Mouse (Mus musculus): Measurements from ENCODE around the gene Mctp1. TPM values are rescaled to one million over a fixed set of nuclear protein-coding genes. Genes with fewer than 3 reads are reported as not detected.

Gene Mctp1
- polyA plus RNA-seq, 1 experiment from 2014 or later: 0.47 TPM

DNA sequence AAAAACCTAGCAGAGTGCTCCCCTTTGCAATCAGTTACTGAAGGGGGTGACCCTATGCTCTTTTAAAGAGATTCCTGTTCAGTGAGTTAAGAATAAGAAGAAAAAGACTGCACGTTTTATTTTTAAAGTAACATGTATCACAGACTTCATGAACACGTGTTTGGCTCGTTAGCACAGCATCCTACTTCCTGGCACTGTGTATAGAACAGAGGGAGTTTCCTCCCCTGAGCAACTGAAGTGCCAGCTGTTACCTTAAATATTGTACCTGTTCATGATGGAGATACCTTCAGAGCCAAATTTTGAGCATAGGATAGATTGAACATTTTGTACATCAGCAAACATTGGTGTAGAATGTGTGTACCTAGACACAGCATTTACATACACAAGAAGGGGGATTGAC is 494.7 kb downstream of the Mctp1 start:
- H3K4me2 ChIP-seq: no peak overlapping the region
- H3K4me3 ChIP-seq: no peak overlapping the region
- 45% methylated on average over 3 of the region's 3 CpGs for WGBS
- H3K27ac ChIP-seq (replicated peaks): no peak overlapping the region
- H3K4me1 ChIP-seq: no peaks in the 10 kb centered on the region
- no peaks in the 10 kb centered on the region for H3K9me3 ChIP-seq
- no peak overlapping the region for H3K9ac ChIP-seq
- no peak for ATAC-seq (ENCODE audit: extremely low read depth, insufficient number of reproducible peaks, low FRiP score, low TSS enrichment)
- no peaks in the 10 kb centered on the region for H3K36me3 ChIP-seq
- H3K27me3 ChIP-seq (replicated peaks): no peaks in the 10 kb centered on the region

GRCm38 (mm10) chr13:76884517-76885092 is 500.3 kb downstream of the Mctp1 start:
- Histone ChIP-seq H3K27ac (replicated peaks) (no peak overlapping the region), H3K4me1 (no peaks in the 10 kb centered on the region), H3K36me3 (no peaks in the 10 kb centered on the region), H3K9ac (no peak overlapping the region), H3K4me2 (no peak overlapping the region), H3K27me3 (replicated peaks) (no peaks in the 10 kb centered on the region), H3K4me3 (no peak overlapping the region), H3K9me3 (no peaks in the 10 kb centered on the region)
- 63% methylated on average over 8 of the region's 8 CpGs for WGBS
- ATAC-seq (ENCODE audit: extremely low read depth, insufficient number of reproducible peaks, low FRiP score, low TSS enrichment): no peak

- Histone ChIP-seq H3K27ac (replicated peaks) (no peak overlapping the region), H3K4me3 (no peak overlapping the region), H3K27me3 (replicated peaks) (no peaks in the 10 kb centered on the region), H3K9me3 (no peaks in the 10 kb centered on the region), H3K4me2 (no peak overlapping the region), H3K9ac (no peak overlapping the region), H3K36me3 (no peaks in the 10 kb centered on the region), H3K4me1 (no peaks in the 10 kb centered on the region)
- ATAC-seq (ENCODE audit: extremely low read depth, insufficient number of reproducible peaks, low FRiP score, low TSS enrichment): no peak
Observed at GRCm38 (mm10) chr13:76892987-76893386, 508.7 kb downstream of the Mctp1 start.

- ATAC-seq (ENCODE audit: extremely low read depth, insufficient number of reproducible peaks, low FRiP score, low TSS enrichment): no peak
- Histone ChIP-seq H3K4me3 (no peak overlapping the region), H3K27me3 (replicated peaks) (no peaks in the 10 kb centered on the region), H3K27ac (replicated peaks) (no peak overlapping the region), H3K4me1 (no peaks in the 10 kb centered on the region), H3K9me3 (0 out of 2 replicates have a peak, but pooled peaks cover 2% of the 10 kb centered on the region), H3K36me3 (no peaks in the 10 kb centered on the region), H3K4me2 (no peak overlapping the region), H3K9ac (no peak overlapping the region)
- WGBS: 80% methylated on average over 4 of the region's 4 CpGs
Observed at GRCm38 (mm10) chr13:76895770-76896456, 511.6 kb downstream of the Mctp1 start.

- Histone ChIP-seq H3K4me3 (no peak overlapping the region), H3K27ac (replicated peaks) (no peak overlapping the region), H3K9me3 (0 out of 2 replicates have a peak, but pooled peaks cover 7% of the 10 kb centered on the region), H3K4me1 (no peaks in the 10 kb centered on the region), H3K4me2 (no peak overlapping the region), H3K9ac (no peak overlapping the region), H3K36me3 (no peaks in the 10 kb centered on the region), H3K27me3 (replicated peaks) (no peaks in the 10 kb centered on the region)
- no peak for ATAC-seq (ENCODE audit: extremely low read depth, insufficient number of reproducible peaks, low FRiP score, low TSS enrichment)
- 73% methylated on average over 1 of the region's 1 CpGs for WGBS
Observed at GRCm38 (mm10) chr13:76896457-76896790, 512.1 kb downstream of the Mctp1 start.

DNA sequence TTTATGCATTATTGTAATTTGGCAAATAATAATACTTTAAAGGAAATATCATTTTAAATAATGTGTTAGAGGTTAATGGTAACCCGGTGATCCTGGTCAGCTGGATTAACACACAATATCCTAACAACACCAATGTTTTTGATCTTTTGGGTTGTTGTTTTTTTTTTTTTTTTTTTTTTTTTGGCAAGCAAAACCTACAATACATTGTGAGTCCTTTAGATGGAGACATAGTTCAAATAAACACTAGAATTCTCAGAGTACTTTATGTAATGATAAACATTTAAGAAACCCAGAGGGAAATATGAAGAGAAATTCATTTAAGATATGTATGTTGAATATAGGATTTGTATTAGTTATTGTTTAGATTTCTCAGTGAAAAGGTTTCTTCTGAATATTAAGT is 534.0 kb downstream of the Mctp1 start:
- H3K36me3 ChIP-seq: no peaks in the 10 kb centered on the region
- H3K27me3 ChIP-seq (replicated peaks): no peaks in the 10 kb centered on the region
- 83% methylated on average over 1 of the region's 1 CpGs for WGBS

GRCm38 (mm10) chr13:76926851-76927250 is 542.5 kb downstream of the Mctp1 start:
- no peak for ATAC-seq (ENCODE audit: extremely low read depth, insufficient number of reproducible peaks, low FRiP score, low TSS enrichment)
- Histone ChIP-seq H3K9me3 (no peaks in the 10 kb centered on the region), H3K27me3 (replicated peaks) (no peaks in the 10 kb centered on the region), H3K4me2 (no peak overlapping the region), H3K36me3 (no peaks in the 10 kb centered on the region), H3K9ac (no peak overlapping the region), H3K27ac (replicated peaks) (no peak overlapping the region), H3K4me3 (no peak overlapping the region), H3K4me1 (peaks cover 9% of the 10 kb centered on the region; the same call in 1 of the 2 replicates)
- 60% methylated on average over 1 of the region's 1 CpGs for WGBS

More for the DNA sequence above, 534.0 kb downstream of the Mctp1 start:
- no peak overlapping the region for H3K4me2 ChIP-seq
- no peak overlapping the region for H3K4me3 ChIP-seq
- no peak overlapping the region for H3K27ac ChIP-seq (replicated peaks)
- no peaks in the 10 kb centered on the region for H3K4me1 ChIP-seq
- no peaks in the 10 kb centered on the region for H3K9me3 ChIP-seq
- no peak for ATAC-seq (ENCODE audit: extremely low read depth, insufficient number of reproducible peaks, low FRiP score, low TSS enrichment)
- no peak overlapping the region for H3K9ac ChIP-seq

- H3K27me3 ChIP-seq (replicated peaks): no peaks in the 10 kb centered on the region
- H3K9ac ChIP-seq: no peak overlapping the region
- H3K36me3 ChIP-seq: no peaks in the 10 kb centered on the region
- peaks cover 9% of the 10 kb centered on the region; the same call in 1 of the 2 replicates for H3K4me1 ChIP-seq
- no peak overlapping the region for H3K4me3 ChIP-seq
- no peak overlapping the region for H3K27ac ChIP-seq (replicated peaks)
- no peaks in the 10 kb centered on the region for H3K9me3 ChIP-seq
- WGBS: 50% methylated on average over 5 of the region's 5 CpGs
- no peak overlapping the region for H3K4me2 ChIP-seq
- no peak for ATAC-seq (ENCODE audit: extremely low read depth, insufficient number of reproducible peaks, low FRiP score, low TSS enrichment)
Observed at GRCm38 (mm10) chr13:76927875-76928440, 543.6 kb downstream of the Mctp1 start.

DNA sequence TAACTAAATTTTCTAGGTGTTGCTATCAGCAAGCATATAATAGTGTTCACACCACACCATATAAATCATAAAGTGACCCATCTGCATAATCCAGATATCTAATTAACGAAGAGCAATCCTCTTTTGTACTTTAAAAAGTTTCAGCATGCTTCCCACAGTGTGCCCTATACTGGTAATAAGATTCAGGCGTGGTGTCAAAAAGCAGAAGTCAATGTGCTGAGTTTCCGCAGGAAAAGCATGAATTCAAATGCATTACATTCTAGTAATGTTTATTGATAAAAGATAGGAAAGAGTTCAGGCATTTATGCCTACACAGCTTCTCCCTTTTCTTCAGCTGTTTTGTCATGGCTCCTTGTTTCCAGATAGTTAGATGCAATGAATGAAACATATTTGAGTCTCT is 544.8 kb downstream of the Mctp1 start:
- H3K27ac ChIP-seq (replicated peaks): no peak overlapping the region
- WGBS: 70% methylated on average over 3 of the region's 3 CpGs
- no peaks in the 10 kb centered on the region for H3K36me3 ChIP-seq
- ATAC-seq (ENCODE audit: extremely low read depth, insufficient number of reproducible peaks, low FRiP score, low TSS enrichment): no peak
- H3K4me1 ChIP-seq: peaks cover 9% of the 10 kb centered on the region; the same call in 1 of the 2 replicates
- no peak overlapping the region for H3K4me3 ChIP-seq
- H3K9me3 ChIP-seq: no peaks in the 10 kb centered on the region
- H3K4me2 ChIP-seq: no peak overlapping the region
- H3K9ac ChIP-seq: no peak overlapping the region
- H3K27me3 ChIP-seq (replicated peaks): no peaks in the 10 kb centered on the region

DNA sequence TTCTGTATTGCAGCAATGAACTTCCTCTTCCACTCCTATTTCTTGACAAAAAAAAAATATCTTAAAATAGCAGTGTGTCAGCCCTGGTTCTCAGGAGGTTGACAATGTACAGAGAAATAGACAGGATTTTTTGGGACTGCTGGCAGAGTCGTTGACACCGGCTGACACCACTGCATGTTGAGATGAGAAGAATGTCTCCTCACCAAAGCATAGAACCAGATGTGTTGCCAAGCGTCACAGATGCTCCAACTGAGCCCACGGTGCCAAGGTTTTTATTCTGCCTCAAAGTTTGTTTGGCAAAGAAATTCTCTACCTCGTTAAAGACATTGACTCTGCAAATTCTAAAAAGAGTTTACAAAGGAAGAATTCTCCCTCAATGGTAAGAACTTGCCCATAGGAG is 548.6 kb downstream of the Mctp1 start:
- ATAC-seq (ENCODE audit: extremely low read depth, insufficient number of reproducible peaks, low FRiP score, low TSS enrichment): no peak
- no peaks in the 10 kb centered on the region for H3K36me3 ChIP-seq
- 0 out of 2 replicates have a peak, but pooled peaks cover 2% of the 10 kb centered on the region for H3K4me1 ChIP-seq
- no peaks in the 10 kb centered on the region for H3K9me3 ChIP-seq
- no peak overlapping the region for H3K27ac ChIP-seq (replicated peaks)
- no peak overlapping the region for H3K9ac ChIP-seq
- H3K4me2 ChIP-seq: no peak overlapping the region
- 37% methylated on average over 5 of the region's 5 CpGs for WGBS
- no peaks in the 10 kb centered on the region for H3K27me3 ChIP-seq (replicated peaks)
- no peak overlapping the region for H3K4me3 ChIP-seq

GRCm38 (mm10) chr13:76949234-76949633 is 564.9 kb downstream of the Mctp1 start:
- no peaks in the 10 kb centered on the region for H3K36me3 ChIP-seq
- H3K4me1 ChIP-seq: peaks cover 11% of the 10 kb centered on the region
- H3K9me3 ChIP-seq: no peaks in the 10 kb centered on the region
- no peaks in the 10 kb centered on the region for H3K27me3 ChIP-seq (replicated peaks)
- 0 out of 2 replicates have a peak overlapping the region, but pooled peaks have one; percentile 29 for H3K27ac ChIP-seq (replicated peaks)
- H3K4me3 ChIP-seq: no peak overlapping the region
- H3K9ac ChIP-seq: no peak overlapping the region
- H3K4me2 ChIP-seq: no peak overlapping the region
- ATAC-seq (ENCODE audit: extremely low read depth, insufficient number of reproducible peaks, low FRiP score, low TSS enrichment): no peak

- no peak overlapping the region for H3K4me3 ChIP-seq
- no peak overlapping the region for H3K27ac ChIP-seq (replicated peaks)
- no peaks in the 10 kb centered on the region for H3K9me3 ChIP-seq
- no peak overlapping the region for H3K4me2 ChIP-seq
- no peak for ATAC-seq (ENCODE audit: extremely low read depth, insufficient number of reproducible peaks, low FRiP score, low TSS enrichment)
- no peaks in the 10 kb centered on the region for H3K4me1 ChIP-seq
- H3K27me3 ChIP-seq (replicated peaks): no peaks in the 10 kb centered on the region; the same call in 1 of the 2 replicates
- H3K9ac ChIP-seq: no peak overlapping the region
- no peaks in the 10 kb centered on the region for H3K36me3 ChIP-seq
Observed at GRCm38 (mm10) chr13:76967588-76967987, 583.3 kb downstream of the Mctp1 start.
